Mouse (Mus musculus) thymus, adult 2 months (tissue): ENCODE data around the gene Klkb1.

Experiments
- CTCF ChIP-seq: fragments of 200-500 bp; IDR thresholded peaks from 2 replicates; pipeline ENCODE4 v1.5.1; 2012; ENCODE audit warnings: mild to moderate bottlenecking, control low read depth, low read length, moderate library complexity, borderline replicate concordance; ENCODE audit not compliant: control insufficient read depth, poor library complexity, insufficient read depth; ENCODE audit errors: extremely low read depth
- POLR2A ChIP-seq: fragments of 200-500 bp; IDR thresholded peaks from 2 replicates; pipeline ENCODE4 v1.6.1; 2012; ENCODE audit warnings: mild to moderate bottlenecking, low read length, control low read depth, moderate library complexity; ENCODE audit not compliant: control insufficient read depth, poor library complexity, insufficient read depth; ENCODE audit errors: extremely low read depth

DNA sequence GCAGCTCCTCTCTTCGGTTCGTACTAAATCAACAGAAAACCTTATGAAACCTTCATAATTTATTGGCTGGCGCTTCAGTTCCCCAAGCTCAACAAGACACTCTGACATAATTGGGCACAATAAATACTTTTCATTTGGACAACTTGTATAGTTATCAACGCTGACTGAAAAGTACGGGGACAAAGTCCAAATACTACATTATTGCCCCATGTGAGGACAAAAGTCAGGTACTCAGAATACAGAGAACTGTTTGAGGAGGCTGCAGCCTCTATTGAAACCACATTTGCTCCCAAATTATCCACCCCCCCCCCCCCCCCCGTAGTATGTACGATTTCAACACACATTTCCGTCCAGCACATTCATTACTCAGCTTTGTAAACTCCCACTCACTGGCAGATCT is 55.3 kb downstream of the Klkb1 start:
- TF ChIP-seq CTCF: no peak
- TF ChIP-seq POLR2A: no peak
